Mouse (Mus musculus) neural tube, embryonic 14.5 days (tissue): ENCODE results near the gene Ap1b1. TPM values are rescaled to one million over a fixed set of nuclear protein-coding genes. Genes with fewer than 3 reads are reported as not detected.

Experiments used
- ATAC-seq: fragments of 200-750 bp; cut with Nextera tagmentation; 2 replicates; pipeline ENCODE4 v1.8.0; 2017; ENCODE audit warnings: low read depth, mild to moderate bottlenecking, moderate TSS enrichment, moderate library complexity
- H3K27ac ChIP-seq: fragments of 300-500 bp; sonication (generic); 2 replicates; pipeline ENCODE4 v1.5.1; 2014; ENCODE audit warnings: low read depth, mild to moderate bottlenecking, control low read depth, low read length, moderate library complexity, mixed read lengths
- H3K27me3 ChIP-seq: fragments of 300-500 bp; sonication (generic); 2 replicates; pipeline ENCODE4 v1.6.1; 2014; ENCODE audit warnings: low read length; ENCODE audit not compliant: control insufficient read depth, insufficient read depth
- H3K36me3 ChIP-seq: fragments of 300-500 bp; sonication (generic); 2 replicates; pipeline ENCODE4 v1.6.1; 2014; ENCODE audit warnings: low read length, mixed read lengths; ENCODE audit not compliant: control insufficient read depth, insufficient read depth
- H3K4me1 ChIP-seq: fragments of 300-500 bp; sonication (generic); 2 replicates; pipeline ENCODE4 v1.6.1; 2014; ENCODE audit warnings: low read length; ENCODE audit not compliant: control insufficient read depth, insufficient read depth
- H3K4me2 ChIP-seq: fragments of 300-500 bp; sonication (generic); 2 replicates; pipeline ENCODE4 v1.6.1; 2014; ENCODE audit warnings: mild to moderate bottlenecking, low read depth, low read length, control low read depth
- H3K4me3 ChIP-seq: fragments of 300-500 bp; sonication (generic); 2 replicates; pipeline ENCODE4 v1.5.1; 2014; ENCODE audit warnings: low read depth, low read length, control low read depth, mixed read lengths
- H3K9ac ChIP-seq: fragments of 300-500 bp; sonication (generic); replicated peaks from 2 replicates; pipeline ENCODE4 v1.6.1; 2014; ENCODE audit warnings: low read depth, mild to moderate bottlenecking, control low read depth, low read length, mixed read lengths
- H3K9me3 ChIP-seq: fragments of 300-500 bp; sonication (generic); 2 replicates; pipeline ENCODE4 v1.6.1; 2016; ENCODE audit warnings: low read length; ENCODE audit not compliant: control insufficient read depth
- WGBS: fragments of 180-500 bp; shearing (Covaris S2); extraction: QIAGEN DNeasy Blood & Tissue Kit; methylation state at CpG from one replicate; pipeline ENCODE4 v1.1.7; 2014; 5-methylcytosine and 5-hydroxymethylcytosine counted together
- polyA plus RNA-seq: library from polyadenylated mRNA; unstranded; fragments of >200 nt; fragmentation: Nextera tagmentation; extraction: Ambion mirVana; gene quantifications from 2 replicates; pipeline ENCODE4 v1.2.1, GENCODE M21; 2014

Ap1b1 gene
- polyA plus RNA-seq, 1 experiment from 2014 or later: 94.9 TPM

- Histone ChIP-seq H3K4me2 (no peak overlapping the region), H3K27ac (no peak overlapping the region), H3K4me1 (no peaks in the 10 kb centered on the region), H3K9ac (no peak overlapping the region), H3K36me3 (no peaks in the 10 kb centered on the region), H3K27me3 (peaks cover 5% of the 10 kb centered on the region), H3K4me3 (no peak overlapping the region), H3K9me3 (no peaks in the 10 kb centered on the region)
- WGBS: 78% methylated on average over 10 of the region's 10 CpGs
- no peak for ATAC-seq
Observed at GRCm38 (mm10) chr11:5052200-5052854, 65.7 kb downstream of the Ap1b1 start.

GRCm38 (mm10) chr11:5054151-5054550, 67.5 kb downstream of the Ap1b1 start:
- Histone ChIP-seq H3K27ac (no peak overlapping the region), H3K9me3 (no peaks in the 10 kb centered on the region), H3K4me3 (no peak overlapping the region), H3K4me1 (peaks cover 5% of the 10 kb centered on the region), H3K36me3 (no peaks in the 10 kb centered on the region), H3K27me3 (peaks cover 8% of the 10 kb centered on the region), H3K9ac (no peak overlapping the region), H3K4me2 (no peak overlapping the region)
- 92% methylated on average over 13 of the region's 14 CpGs for WGBS
- no peak for ATAC-seq

GRCm38 (mm10) chr11:5054874-5055273, 68.2 kb downstream of the Ap1b1 start:
- ATAC-seq: no peak
- 63% methylated on average over 6 of the region's 6 CpGs for WGBS
- no peak overlapping the region for H3K9ac ChIP-seq
- H3K27ac ChIP-seq: no peak overlapping the region
- no peak overlapping the region for H3K4me2 ChIP-seq
- peaks cover 5% of the 10 kb centered on the region for H3K4me1 ChIP-seq
- H3K9me3 ChIP-seq: no peaks in the 10 kb centered on the region
- no peak overlapping the region for H3K4me3 ChIP-seq
- no peaks in the 10 kb centered on the region for H3K36me3 ChIP-seq
- peaks cover 15% of the 10 kb centered on the region for H3K27me3 ChIP-seq

- no peak overlapping the region for H3K4me2 ChIP-seq
- H3K36me3 ChIP-seq: peaks cover 9% of the 10 kb centered on the region; the same call in 1 of the 2 replicates
- no peak overlapping the region for H3K27ac ChIP-seq
- WGBS: 34% methylated on average over 23 of the region's 23 CpGs
- H3K9me3 ChIP-seq: no peaks in the 10 kb centered on the region
- H3K4me3 ChIP-seq: no peak overlapping the region
- H3K9ac ChIP-seq: no peak overlapping the region
- H3K27me3 ChIP-seq: peaks cover 28% of the 10 kb centered on the region
- peaks cover 9% of the 10 kb centered on the region for H3K4me1 ChIP-seq
- ATAC-seq: no peak
Observed at GRCm38 (mm10) chr11:5055945-5056938, 69.6 kb downstream of the Ap1b1 start.

- WGBS: 52% methylated on average over 8 of the region's 8 CpGs
- H3K4me1 ChIP-seq: peaks cover 17% of the 10 kb centered on the region
Observed at GRCm38 (mm10) chr11:5057064-5057463, 70.4 kb downstream of the Ap1b1 start.

GRCm38 (mm10) chr11:5057541-5057855, 70.9 kb downstream of the Ap1b1 start:
- H3K4me1 ChIP-seq: peaks cover 21% of the 10 kb centered on the region
- peak overlapping the region; percentile 42 for H3K4me3 ChIP-seq
- WGBS: 15% methylated on average over 8 of the region's 8 CpGs
- H3K36me3 ChIP-seq: peaks cover 10% of the 10 kb centered on the region; the same call in 1 of the 2 replicates
- H3K27ac ChIP-seq: no peak overlapping the region
- H3K9me3 ChIP-seq: no peaks in the 10 kb centered on the region
- peak overlapping the region; percentile 79 for H3K4me2 ChIP-seq
- ATAC-seq: no peak
- H3K9ac ChIP-seq: no peak overlapping the region
- peaks cover 38% of the 10 kb centered on the region for H3K27me3 ChIP-seq

More at GRCm38 (mm10) chr11:5057064-5057463, 70.4 kb downstream of the Ap1b1 start:
- Histone ChIP-seq H3K27me3 (peaks cover 34% of the 10 kb centered on the region), H3K9ac (no peak overlapping the region), H3K27ac (no peak overlapping the region), H3K36me3 (peaks cover 10% of the 10 kb centered on the region; the same call in 1 of the 2 replicates), H3K4me2 (no peak overlapping the region), H3K9me3 (no peaks in the 10 kb centered on the region), H3K4me3 (no peak overlapping the region)
- no peak for ATAC-seq

- no peaks in the 10 kb centered on the region for H3K9me3 ChIP-seq
- peaks cover 25% of the 10 kb centered on the region for H3K4me1 ChIP-seq
- H3K27me3 ChIP-seq: peaks cover 44% of the 10 kb centered on the region
- peak within 1 kb of the TSS; percentile 53 for H3K9ac ChIP-seq
- H3K36me3 ChIP-seq: peaks cover 10% of the 10 kb centered on the region; the same call in 1 of the 2 replicates
- H3K27ac ChIP-seq: no peak within 1 kb of the TSS
- peak within 1 kb of the TSS; percentile 79 for H3K4me2 ChIP-seq
- peak; percentile 15; the same call in 1 of the 2 replicates for ATAC-seq
- 3% methylated on average over 59 of the region's 77 CpGs for WGBS
- peak within 1 kb of the TSS; percentile 42 for H3K4me3 ChIP-seq
Observed at GRCm38 (mm10) chr11:5057856-5058641, 71.4 kb downstream of the Ap1b1 start, which contains the start of gene Rasl10a. Gene Rasl10a, plus strand, starts transcription at chr11:5058128.

GRCm38 (mm10) chr11:5058783-5059182, 72.2 kb downstream of the Ap1b1 start:
- no peak for ATAC-seq
- H3K4me3 ChIP-seq: no peak overlapping the region; the same call in 1 of the 2 replicates
- H3K9ac ChIP-seq: no peak overlapping the region
- peaks cover 10% of the 10 kb centered on the region; the same call in 1 of the 2 replicates for H3K36me3 ChIP-seq
- WGBS: 32% methylated on average over 9 of the region's 9 CpGs
- H3K27me3 ChIP-seq: peaks cover 49% of the 10 kb centered on the region
- no peak overlapping the region for H3K27ac ChIP-seq
- H3K9me3 ChIP-seq: no peaks in the 10 kb centered on the region
- H3K4me2 ChIP-seq: no peak overlapping the region
- H3K4me1 ChIP-seq: peaks cover 28% of the 10 kb centered on the region
